Mouse (Mus musculus) liver, embryonic 18 days (tissue): ENCODE data around the gene Olfr1417. TPM values are rescaled to one million over a fixed set of nuclear protein-coding genes. Genes with fewer than 3 reads are reported as not detected.

ENCODE experiments used
- polyA plus RNA-seq: library from polyadenylated mRNA; depleted of rRNA; stranded (reverse); fragments of >200 nt; gene quantifications from 2 replicates; pipeline ENCODE4 v1.2.3, GENCODE M21; 2012; rRNA removed

Gene Olfr1417
- not detected in 2 replicates for polyA plus RNA-seq

GRCm38 (mm10) chr19:11839119-11839518, at the start of gene Olfr1417:
TSS of gene Olfr1417 (minus strand) at chr19:11839219.

GRCm38 (mm10) chr19:11886265-11886664, 47.2 kb upstream of the Olfr1417 start, which contains the start of gene Olfr1420:
TSS of gene Olfr1420 (plus strand) at chr19:11886565.

GRCm38 (mm10) chr19:11875006-11875405, 36.0 kb upstream of the Olfr1417 start, which contains the start of gene Olfr1419:
TSS of gene Olfr1419 (minus strand) at chr19:11875106.

GRCm38 (mm10) chr19:11860966-11861365, 21.9 kb upstream of the Olfr1417 start, which contains the start of gene Olfr1418:
TSS of gene Olfr1418 (minus strand) at chr19:11861066.

GRCm38 (mm10) chr19:11819143-11819700, 19.8 kb downstream of the Olfr1417 start, which contains the start of gene Stx3:
TSS of gene Stx3 (minus strand) at chr19:11819403.

Other genes starting within 250 kb of the Olfr1417 start
- 6.1 and 6.2 TPM in 2 replicates for gene Ms4a6d, start 234.4 kb downstream of the Olfr1417 start, polyA plus RNA-seq
- 0.52 and 0.58 TPM in 2 replicates for gene Ms4a2, start 215.5 kb downstream of the Olfr1417 start, polyA plus RNA-seq
- 20.7 and 27.6 TPM in 2 replicates for gene Ms4a3, start 198.4 kb downstream of the Olfr1417 start, polyA plus RNA-seq
- 0.11 TPM in 1 of 2 replicates, not detected in the other for gene Oosp2, start 178.7 kb downstream of the Olfr1417 start, polyA plus RNA-seq
- gene Oosp1, start 148.1 kb downstream of the Olfr1417 start, polyA plus RNA-seq = 0.06 and 0.12 TPM in 2 replicates
- not detected in 2 replicates for gene Oosp3, start 142.2 kb downstream of the Olfr1417 start, polyA plus RNA-seq
- gene Gif, start 91.7 kb downstream of the Olfr1417 start, polyA plus RNA-seq = 0.01 TPM in 1 of 2 replicates, not detected in the other
- gene Mrpl16, start 68.8 kb downstream of the Olfr1417 start, polyA plus RNA-seq = 22.2 and 23.1 TPM in 2 replicates
- gene Stx3, start 19.8 kb downstream of the Olfr1417 start, polyA plus RNA-seq = 1.2 and 1.4 TPM in 2 replicates
- gene Olfr1418, start 21.8 kb upstream of the Olfr1417 start, polyA plus RNA-seq = not detected in 2 replicates
- not detected in 2 replicates for gene Olfr1419, start 35.9 kb upstream of the Olfr1417 start, polyA plus RNA-seq
- gene Olfr1420, start 47.3 kb upstream of the Olfr1417 start, polyA plus RNA-seq = not detected in 2 replicates
- 6.7 and 7.9 TPM in 2 replicates for gene Patl1, start 73.2 kb upstream of the Olfr1417 start, polyA plus RNA-seq
- 11.7 and 13.4 TPM in 2 replicates for gene Osbp, start 126.7 kb upstream of the Olfr1417 start, polyA plus RNA-seq
- not detected in 2 replicates for gene Olfr1423, start 202.1 kb upstream of the Olfr1417 start, polyA plus RNA-seq
- gene Olfr1424, start 223.5 kb upstream of the Olfr1417 start, polyA plus RNA-seq = not detected in 2 replicates
- not detected in 2 replicates for gene Olfr1425, start 238.5 kb upstream of the Olfr1417 start, polyA plus RNA-seq